Mouse (Mus musculus) forebrain, embryonic 13.5 days (tissue): ENCODE measurements at regions not wholly inside any gene's neighbourhood (a gene's known extent, or its start where the extent isn't known, plus 50 kb on each side); places are given as distances from the start of the nearest gene placed in this dataset.

Experiments used
- ATAC-seq: fragments of 200-750 bp; cut with Nextera tagmentation; 2 replicates; pipeline ENCODE4 v1.8.0; 2017
- H3K27ac ChIP-seq: fragments of 300-500 bp; sonication (generic); 2 replicates; pipeline ENCODE4 v1.5.1; 2015; ENCODE audit warnings: inconsistent platforms, mild to moderate bottlenecking, moderate library complexity
- H3K27me3 ChIP-seq: fragments of 300-500 bp; sonication (generic); 2 replicates; pipeline ENCODE4 v1.6.1; 2015; ENCODE audit warnings: mild to moderate bottlenecking, inconsistent platforms
- H3K36me3 ChIP-seq: fragments of 300-500 bp; sonication (generic); 2 replicates; pipeline ENCODE4 v1.6.1; 2015; ENCODE audit warnings: mild to moderate bottlenecking, inconsistent platforms; ENCODE audit not compliant: poor library complexity, severe bottlenecking
- H3K4me1 ChIP-seq: fragments of 300-500 bp; sonication (generic); 2 replicates; pipeline ENCODE4 v1.6.1; 2015; ENCODE audit warnings: inconsistent platforms
- H3K4me2 ChIP-seq: fragments of 300-500 bp; sonication (generic); 2 replicates; pipeline ENCODE4 v1.6.1; 2015; ENCODE audit warnings: inconsistent platforms, mild to moderate bottlenecking, moderate library complexity
- H3K4me3 ChIP-seq: fragments of 300-500 bp; sonication (generic); 2 replicates; pipeline ENCODE4 v1.5.1; 2015; ENCODE audit warnings: mild to moderate bottlenecking, inconsistent platforms
- H3K9ac ChIP-seq: fragments of 300-500 bp; sonication (generic); 2 replicates; pipeline ENCODE4 v1.6.1; 2015; ENCODE audit warnings: mild to moderate bottlenecking, inconsistent platforms
- H3K9me3 ChIP-seq: fragments of 300-500 bp; sonication (generic); replicated peaks from 2 replicates; pipeline ENCODE4 v1.6.1; 2016; ENCODE audit warnings: inconsistent platforms
- WGBS: fragments of 180-500 bp; shearing (Covaris S2); methylation state at CpG from one replicate; pipeline ENCODE4 v1.1.7; 2015; 5-methylcytosine and 5-hydroxymethylcytosine counted together

GRCm38 (mm10) chr12:105898580-105899293 lies 111.3 kb upstream of the Vrk1 start:
- H3K27me3 ChIP-seq: no peaks in the 10 kb centered on the region
- peak; percentile 90 for ATAC-seq
- H3K27ac ChIP-seq: peak overlapping the region; percentile 94
- peaks cover 36% of the 10 kb centered on the region for H3K4me1 ChIP-seq
- H3K36me3 ChIP-seq: peaks cover 17% of the 10 kb centered on the region
- WGBS: 22% methylated on average over 12 of the region's 12 CpGs
- no peak overlapping the region for H3K4me3 ChIP-seq
- H3K9me3 ChIP-seq: peaks cover 41% of the 10 kb centered on the region
- H3K4me2 ChIP-seq: peak overlapping the region; percentile 45
- no peak overlapping the region for H3K9ac ChIP-seq

GRCm38 (mm10) chr12:105899294-105899909 lies 110.6 kb upstream of the Vrk1 start:
- Histone ChIP-seq H3K27ac (peak overlapping the region; percentile 94), H3K4me1 (peaks cover 41% of the 10 kb centered on the region), H3K27me3 (no peaks in the 10 kb centered on the region), H3K9me3 (peaks cover 36% of the 10 kb centered on the region), H3K4me3 (no peak overlapping the region), H3K4me2 (peak overlapping the region; percentile 45), H3K9ac (no peak overlapping the region), H3K36me3 (peaks cover 17% of the 10 kb centered on the region)
- WGBS: 27% methylated on average over 9 of the region's 9 CpGs
- peak; percentile 78 for ATAC-seq

GRCm38 (mm10) chr12:105900479-105900878 lies 109.5 kb upstream of the Vrk1 start:
- H3K9me3 ChIP-seq: peaks cover 25% of the 10 kb centered on the region
- WGBS: 92% methylated on average over 6 of the region's 6 CpGs
- peak overlapping the region; percentile 94 for H3K27ac ChIP-seq
- peaks cover 52% of the 10 kb centered on the region for H3K4me1 ChIP-seq
- no peak for ATAC-seq
- H3K9ac ChIP-seq: no peak overlapping the region
- no peaks in the 10 kb centered on the region for H3K27me3 ChIP-seq
- H3K4me3 ChIP-seq: no peak overlapping the region
- peak overlapping the region; percentile 45 for H3K4me2 ChIP-seq
- peaks cover 11% of the 10 kb centered on the region; the same call in 1 of the 2 replicates for H3K36me3 ChIP-seq

- no peak overlapping the region for H3K27ac ChIP-seq
- no peak overlapping the region for H3K4me3 ChIP-seq
- no peaks in the 10 kb centered on the region for H3K27me3 ChIP-seq
- no peak overlapping the region for H3K4me2 ChIP-seq
- H3K9me3 ChIP-seq: no peaks in the 10 kb centered on the region
- WGBS: 56% methylated on average over 8 of the region's 8 CpGs
- H3K9ac ChIP-seq: no peak overlapping the region
- peaks cover 74% of the 10 kb centered on the region for H3K4me1 ChIP-seq
- no peak for ATAC-seq
- no peaks in the 10 kb centered on the region for H3K36me3 ChIP-seq
Observed at GRCm38 (mm10) chr12:105903072-105903471, 107.0 kb upstream of the Vrk1 start.

- Histone ChIP-seq H3K9me3 (no peaks in the 10 kb centered on the region), H3K4me1 (peaks cover 51% of the 10 kb centered on the region), H3K4me2 (no peak overlapping the region), H3K27ac (no peak overlapping the region), H3K9ac (no peak overlapping the region), H3K27me3 (no peaks in the 10 kb centered on the region), H3K4me3 (no peak overlapping the region), H3K36me3 (no peaks in the 10 kb centered on the region)
- ATAC-seq: peak; percentile 68; the same call in 1 of the 2 replicates
- 32% methylated on average over 7 of the region's 7 CpGs for WGBS
Observed at GRCm38 (mm10) chr12:105906584-105906983, 103.4 kb upstream of the Vrk1 start.

GRCm38 (mm10) chr12:105907851-105908620 lies 102.0 kb upstream of the Vrk1 start:
- ATAC-seq: no peak
- Histone ChIP-seq H3K9ac (no peak overlapping the region), H3K9me3 (no peaks in the 10 kb centered on the region), H3K4me3 (no peak overlapping the region), H3K27me3 (no peaks in the 10 kb centered on the region), H3K4me2 (no peak overlapping the region), H3K4me1 (peaks cover 50% of the 10 kb centered on the region), H3K27ac (no peak overlapping the region), H3K36me3 (no peaks in the 10 kb centered on the region)
- WGBS: 65% methylated on average over 13 of the region's 13 CpGs

GRCm38 (mm10) chr12:105911556-105911955 lies 98.5 kb upstream of the Vrk1 start:
- no peak overlapping the region for H3K4me3 ChIP-seq
- no peaks in the 10 kb centered on the region for H3K27me3 ChIP-seq
- no peak overlapping the region for H3K4me2 ChIP-seq
- ATAC-seq: no peak
- H3K4me1 ChIP-seq: peaks cover 17% of the 10 kb centered on the region
- no peak overlapping the region for H3K9ac ChIP-seq
- WGBS: 80% methylated on average over 9 of the region's 9 CpGs
- no peaks in the 10 kb centered on the region; the same call in 1 of the 2 replicates for H3K9me3 ChIP-seq
- no peaks in the 10 kb centered on the region for H3K36me3 ChIP-seq
- no peak overlapping the region for H3K27ac ChIP-seq

- Histone ChIP-seq H3K4me3 (no peak overlapping the region), H3K27me3 (no peaks in the 10 kb centered on the region), H3K4me1 (peaks cover 16% of the 10 kb centered on the region), H3K4me2 (no peak overlapping the region), H3K27ac (peak overlapping the region; percentile 15; the same call in 1 of the 2 replicates), H3K36me3 (no peaks in the 10 kb centered on the region), H3K9ac (no peak overlapping the region), H3K9me3 (no peaks in the 10 kb centered on the region; the same call in 1 of the 2 replicates)
- 43% methylated on average over 10 of the region's 10 CpGs for WGBS
- ATAC-seq: peak; percentile 68; the same call in 1 of the 2 replicates
Observed at GRCm38 (mm10) chr12:105917388-105917963, 92.6 kb upstream of the Vrk1 start.

GRCm38 (mm10) chr12:105918775-105919174 lies 91.3 kb upstream of the Vrk1 start:
- Histone ChIP-seq H3K9me3 (no peaks in the 10 kb centered on the region; the same call in 1 of the 2 replicates), H3K9ac (no peak overlapping the region), H3K4me1 (peaks cover 16% of the 10 kb centered on the region), H3K27me3 (no peaks in the 10 kb centered on the region), H3K4me2 (no peak overlapping the region), H3K36me3 (no peaks in the 10 kb centered on the region), H3K4me3 (no peak overlapping the region), H3K27ac (no peak overlapping the region)
- 88% methylated on average over 12 of the region's 12 CpGs for WGBS
- no peak for ATAC-seq

GRCm38 (mm10) chr12:105927210-105927609 lies 82.8 kb upstream of the Vrk1 start:
- no peak overlapping the region for H3K4me2 ChIP-seq
- H3K27ac ChIP-seq: no peak overlapping the region
- no peak overlapping the region for H3K4me3 ChIP-seq
- no peaks in the 10 kb centered on the region for H3K36me3 ChIP-seq
- H3K27me3 ChIP-seq: no peaks in the 10 kb centered on the region
- H3K9me3 ChIP-seq: 0 out of 2 replicates have a peak, but pooled peaks cover 5% of the 10 kb centered on the region
- H3K9ac ChIP-seq: no peak overlapping the region
- WGBS: 96% methylated on average over 7 of the region's 7 CpGs
- no peak for ATAC-seq
- peaks cover 24% of the 10 kb centered on the region for H3K4me1 ChIP-seq

- no peaks in the 10 kb centered on the region for H3K36me3 ChIP-seq
- no peak overlapping the region for H3K4me3 ChIP-seq
- 0 out of 2 replicates have a peak, but pooled peaks have one; percentile 33 for ATAC-seq
- H3K4me2 ChIP-seq: no peak overlapping the region
- 10% methylated on average over 12 of the region's 12 CpGs for WGBS
- peaks cover 19% of the 10 kb centered on the region for H3K4me1 ChIP-seq
- H3K9me3 ChIP-seq: 0 out of 2 replicates have a peak, but pooled peaks cover 9% of the 10 kb centered on the region
- H3K9ac ChIP-seq: peak overlapping the region; percentile 43; the same call in 1 of the 2 replicates
- no peaks in the 10 kb centered on the region for H3K27me3 ChIP-seq
- H3K27ac ChIP-seq: peak overlapping the region; percentile 63
Observed at GRCm38 (mm10) chr12:105929456-105929921, 80.5 kb upstream of the Vrk1 start.
